Mouse (Mus musculus) bone marrow, adult 2 months (tissue): ENCODE measurements around the gene Pik3cg.

ENCODE experiments used
- CTCF ChIP-seq: fragments of 200-500 bp; IDR thresholded peaks from 2 replicates; pipeline ENCODE4 v1.5.1; 2011; ENCODE audit warnings: low read length, control low read depth; ENCODE audit not compliant: control insufficient read depth, insufficient read depth
- POLR2A ChIP-seq: fragments of 200-500 bp; IDR thresholded peaks from 2 replicates; pipeline ENCODE4 v1.6.1; 2011; ENCODE audit warnings: low read depth, mild to moderate bottlenecking, control low read depth, low read length, borderline replicate concordance; ENCODE audit not compliant: control insufficient read depth

GRCm38 (mm10) chr12:32231398-32231797, 22.9 kb upstream of the Pik3cg start:
- TF ChIP-seq CTCF (no peak), POLR2A (no peak)
